Mouse (Mus musculus) layer of hippocampus, postnatal 25 days (tissue): ENCODE measurements at regions not wholly inside any gene's neighbourhood (a gene's known extent, or its start where the extent isn't known, plus 50 kb on each side); places are given as distances from the start of the nearest gene placed in this dataset.

Source experiments
- DNase-seq, 2 experiments: peaks; one replicate each; pipeline ENCODE4 v3.0.0; 2022; ENCODE audit warnings: mixed read lengths in 2 of 2, low spot score in 1 of 2; ENCODE audit errors: extremely low spot score in 1 of 2

DNA sequence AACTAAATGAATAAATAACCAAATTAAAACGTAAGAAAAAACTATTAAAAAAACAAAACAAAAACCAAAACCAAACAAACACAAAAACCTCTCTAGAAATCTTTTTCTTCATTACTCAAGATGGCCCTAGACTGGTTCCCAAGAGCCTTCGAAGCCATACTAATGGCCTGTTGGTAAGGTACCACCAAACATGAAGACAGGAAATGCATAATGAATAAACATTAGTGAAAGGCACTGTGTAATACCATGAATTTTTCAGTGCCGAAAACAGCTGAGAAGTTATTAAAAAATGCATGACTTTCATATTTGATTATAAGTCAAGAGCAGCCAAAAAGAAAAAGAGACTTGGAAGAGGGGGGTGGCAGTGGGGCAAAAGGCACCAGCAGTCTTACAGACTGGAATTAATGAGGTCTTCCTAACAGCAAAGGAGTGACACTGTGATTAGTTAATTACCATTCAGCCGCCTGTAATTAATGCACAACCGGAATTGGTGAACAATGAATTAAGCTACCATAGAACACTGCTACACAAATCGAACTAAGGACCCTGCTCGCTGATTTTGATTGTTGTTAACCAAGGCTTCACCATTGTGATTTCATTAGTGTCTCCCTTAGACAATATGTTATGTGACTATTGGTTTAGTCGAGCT is 55.7 kb upstream of the Vstm2b start:
- DNase-seq, result no peak

DNA sequence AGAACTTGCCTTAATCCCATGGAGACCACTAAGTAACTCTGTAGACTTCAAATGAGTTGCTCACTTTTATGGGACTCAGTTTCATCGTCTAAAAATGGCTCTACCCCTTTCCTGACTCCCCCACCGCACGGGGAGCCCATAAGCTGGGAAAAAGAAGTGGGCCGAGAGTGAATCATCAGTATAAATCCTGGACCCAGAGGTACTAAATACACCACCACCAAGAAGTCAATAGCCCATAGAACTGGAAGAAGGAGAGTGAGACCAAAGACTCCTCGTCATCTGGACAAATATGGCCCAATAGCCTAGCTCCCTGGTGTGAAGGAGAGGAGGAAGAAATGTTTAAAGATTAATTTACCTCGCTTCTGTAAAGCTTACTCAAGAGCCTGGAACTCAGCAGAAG is 51.6 kb upstream of the Vstm2b start:
- DNase-seq, result no peak
